Mouse (Mus musculus) spleen, adult 2 months (tissue): ENCODE results near the gene Rps26. TPM values are rescaled to one million over a fixed set of nuclear protein-coding genes. Genes with fewer than 3 reads are reported as not detected.

Experiments
- DNase-seq, 2 experiments: peaks; one replicate each; pipeline versions ENCODE4 v3.0.0 to v3.0.0-alpha.2; 2012 to 2021; ENCODE audit warnings: low spot score in 2 of 2, low read depth in 1 of 2
- H3K27ac ChIP-seq: fragments of 200-500 bp; 2 replicates; pipeline ENCODE4 v1.5.1; 2012; ENCODE audit warnings: low read length, inconsistent platforms; ENCODE audit not compliant: insufficient read depth
- H3K27me3 ChIP-seq: fragments of 200-500 bp; 2 replicates; pipeline ENCODE4 v1.6.1; 2012; ENCODE audit warnings: mild to moderate bottlenecking, moderate library complexity, low read length, inconsistent platforms; ENCODE audit not compliant: control insufficient read depth, insufficient read depth
- H3K36me3 ChIP-seq: fragments of 200-500 bp; 2 replicates; pipeline ENCODE4 v1.6.1; 2012; ENCODE audit warnings: mild to moderate bottlenecking, low read length, inconsistent platforms; ENCODE audit not compliant: control insufficient read depth, insufficient read depth
- H3K4me1 ChIP-seq: fragments of 200-500 bp; 2 replicates; pipeline ENCODE4 v1.6.1; 2011; ENCODE audit warnings: inconsistent platforms; ENCODE audit not compliant: control insufficient read depth, insufficient read depth, insufficient read length
- H3K4me3 ChIP-seq: fragments of 200-500 bp; 2 replicates; pipeline ENCODE4 v1.5.1; 2011; ENCODE audit warnings: mild to moderate bottlenecking, inconsistent platforms; ENCODE audit not compliant: insufficient read depth, insufficient read length; ENCODE audit errors: extremely low read depth
- CTCF ChIP-seq: fragments of 200-500 bp; IDR thresholded peaks from 2 replicates; pipeline ENCODE4 v1.5.1; 2011; ENCODE audit warnings: mild to moderate bottlenecking, inconsistent platforms; ENCODE audit not compliant: insufficient read depth, insufficient read length, insufficient replicate concordance; ENCODE audit errors: extremely low read depth
- POLR2A ChIP-seq: fragments of 200-500 bp; IDR thresholded peaks from 2 replicates; pipeline ENCODE4 v1.6.1; 2011; ENCODE audit warnings: low read depth, low read length, inconsistent platforms
- WGBS: fragments of 180-500 bp; shearing (Covaris S2); methylation state at CpG from one replicate; pipeline ENCODE4 v1.1.7; 2018; 5-methylcytosine and 5-hydroxymethylcytosine counted together
- polyA plus RNA-seq: library from polyadenylated mRNA; depleted of rRNA; stranded (reverse); fragments of >200 nt; gene quantifications from 2 replicates; pipeline ENCODE4 v1.2.3, GENCODE M21; 2012

Rps26 gene
- polyA plus RNA-seq, 1 experiment = 929 TPM

DNA sequence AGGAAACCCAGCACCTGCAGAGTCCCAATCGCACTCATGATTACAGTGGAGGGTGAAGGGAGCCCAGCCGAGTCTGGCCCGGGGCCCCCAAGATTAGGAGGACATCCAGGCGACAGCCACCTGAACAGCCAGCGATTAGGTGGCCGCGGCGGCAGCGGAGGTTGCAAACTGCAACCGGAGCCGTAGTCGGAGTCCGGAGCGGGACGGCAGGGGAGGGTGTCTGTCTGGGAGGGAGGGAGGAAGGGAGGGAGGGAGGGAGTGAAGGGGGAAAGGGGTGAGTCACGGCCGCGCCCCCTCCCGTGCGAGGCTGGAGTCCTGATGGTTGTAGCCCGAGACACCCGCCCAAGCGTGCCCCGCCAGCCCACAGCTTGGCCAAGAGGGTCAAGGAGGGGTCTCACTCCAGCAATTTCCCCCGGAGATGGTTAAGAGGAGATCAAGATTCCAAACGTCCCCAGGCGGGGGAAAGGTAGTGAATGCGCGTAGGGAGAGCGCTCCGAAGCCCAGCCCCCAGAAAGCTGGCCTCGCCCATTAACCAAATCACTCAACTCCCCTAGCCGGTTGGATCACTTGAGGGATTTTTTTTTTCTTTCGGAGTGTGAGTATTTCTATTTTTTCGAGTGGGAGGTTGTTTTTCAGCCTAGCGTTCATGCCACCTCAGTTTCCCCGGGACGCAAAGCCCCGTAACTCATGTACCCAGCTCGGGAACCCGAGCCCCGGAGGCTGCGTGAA is 36.9 kb downstream of the Rps26 start, which contains the start of gene Erbb3:
Erbb3 (minus strand) TSS at position 189 of the 729 bp plus-strand sequence.
- WGBS = under 1% methylated on average over 42 of the region's 43 CpGs
- Histone ChIP-seq H3K27me3 (peaks cover 11% of the 10 kb centered on the region), H3K4me1 (peaks cover 6% of the 10 kb centered on the region), H3K36me3 (no peaks in the 10 kb centered on the region), H3K4me3 (peak within 1 kb of the TSS; percentile 66), H3K27ac (no peak within 1 kb of the TSS)
- TF ChIP-seq CTCF (no peak), POLR2A (no peak)
- peak in 1 of 2 experiments; percentile 8 for DNase-seq

DNA sequence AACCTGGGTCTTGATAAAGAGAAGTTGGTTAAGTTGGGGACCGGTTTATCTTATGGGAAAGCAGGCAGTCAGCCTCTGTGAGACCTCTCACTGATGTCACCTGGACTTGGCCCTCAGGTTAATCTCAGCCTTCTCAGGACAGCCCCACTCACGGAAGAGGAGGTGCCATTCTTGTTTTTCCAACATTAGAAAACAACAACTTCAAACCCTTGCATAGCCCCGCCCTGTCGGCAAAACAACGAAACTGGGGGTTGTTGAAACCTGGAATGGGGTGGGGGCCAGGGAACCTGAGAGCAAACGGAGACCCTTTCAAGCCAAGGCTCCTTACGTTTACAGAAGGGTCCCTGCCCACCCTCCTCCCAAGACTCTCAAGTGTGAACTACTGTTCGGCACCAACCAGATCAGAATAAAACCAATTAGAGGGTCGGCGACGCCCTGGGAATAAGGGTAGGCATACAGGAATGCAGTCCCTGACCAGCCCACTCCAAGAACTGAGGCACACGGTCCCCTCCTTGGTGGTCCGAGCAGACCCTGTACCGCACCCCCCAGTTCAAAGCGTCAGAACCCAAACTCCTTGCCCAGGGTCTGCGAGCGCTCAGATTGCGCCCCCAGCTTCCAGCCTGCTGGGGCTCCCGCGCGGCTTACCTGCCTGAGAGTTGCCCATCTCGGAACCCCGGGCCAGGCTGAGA is 37.6 kb downstream of the Rps26 start:
- 15% methylated on average over 23 of the region's 23 CpGs for WGBS
- H3K27ac ChIP-seq = no peak overlapping the region
- peaks cover 11% of the 10 kb centered on the region for H3K27me3 ChIP-seq
- TF ChIP-seq CTCF (no peak), POLR2A (no peak)
- DNase-seq = no peak
- H3K36me3 ChIP-seq = no peaks in the 10 kb centered on the region
- peak overlapping the region; percentile 66 for H3K4me3 ChIP-seq
- peaks cover 6% of the 10 kb centered on the region for H3K4me1 ChIP-seq

- no peak for DNase-seq
- Histone ChIP-seq H3K27me3 (peaks cover 11% of the 10 kb centered on the region), H3K27ac (no peak overlapping the region), H3K36me3 (no peaks in the 10 kb centered on the region), H3K4me3 (no peak overlapping the region), H3K4me1 (peaks cover 6% of the 10 kb centered on the region)
- TF ChIP-seq POLR2A (no peak), CTCF (no peak)
- WGBS = 72% methylated on average over 1 of the region's 1 CpGs
Observed at GRCm38 (mm10) chr10:128588136-128588535, 38.4 kb downstream of the Rps26 start.

- WGBS = 47% methylated on average over 8 of the region's 8 CpGs
- Histone ChIP-seq H3K4me3 (no peak overlapping the region), H3K4me1 (peaks cover 6% of the 10 kb centered on the region), H3K27me3 (peaks cover 11% of the 10 kb centered on the region), H3K36me3 (no peaks in the 10 kb centered on the region), H3K27ac (no peak overlapping the region)
- no peak for DNase-seq
- no peak for TF ChIP-seq CTCF
- TF ChIP-seq POLR2A = no peak
Observed at GRCm38 (mm10) chr10:128587697-128588096, 38.9 kb downstream of the Rps26 start.

- H3K4me1 ChIP-seq = peaks cover 6% of the 10 kb centered on the region
- no peaks in the 10 kb centered on the region for H3K36me3 ChIP-seq
- no peak for DNase-seq
- no peak overlapping the region for H3K4me3 ChIP-seq
- peaks cover 11% of the 10 kb centered on the region for H3K27me3 ChIP-seq
- TF ChIP-seq POLR2A = no peak
- H3K27ac ChIP-seq = no peak overlapping the region
- 24% methylated on average over 4 of the region's 4 CpGs for WGBS
Observed at GRCm38 (mm10) chr10:128587120-128587519, 39.4 kb downstream of the Rps26 start.

GRCm38 (mm10) chr10:128586546-128586945 is 40.0 kb downstream of the Rps26 start:
- no peak overlapping the region for H3K27ac ChIP-seq
- no peak for TF ChIP-seq POLR2A
- TF ChIP-seq CTCF = no peak
- no peaks in the 10 kb centered on the region for H3K36me3 ChIP-seq
- peaks cover 11% of the 10 kb centered on the region for H3K27me3 ChIP-seq
- H3K4me1 ChIP-seq = peaks cover 6% of the 10 kb centered on the region
- no peak overlapping the region for H3K4me3 ChIP-seq
- 78% methylated on average over 1 of the region's 1 CpGs for WGBS
- no peak for DNase-seq

DNA sequence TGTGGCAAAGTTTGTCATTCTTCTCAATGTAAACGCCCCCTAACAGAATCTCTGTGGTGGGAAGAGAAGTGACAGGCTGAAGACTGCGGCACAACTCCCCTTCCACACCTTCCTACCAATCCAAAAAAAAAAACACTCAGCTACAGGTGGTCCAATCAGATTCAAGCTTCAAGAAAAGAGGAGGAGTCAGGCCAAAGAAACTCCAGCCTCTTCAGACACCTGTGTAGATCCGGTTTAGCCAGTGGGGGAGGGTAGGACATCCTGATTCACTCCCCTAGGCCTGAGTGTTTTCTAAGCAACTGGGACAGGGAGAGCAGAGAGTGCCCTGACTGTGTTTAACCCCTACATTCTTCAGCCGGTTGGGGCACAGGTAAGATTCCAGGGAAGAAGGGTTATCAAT is 42.2 kb downstream of the Rps26 start:
- DNase-seq = no peak
- Histone ChIP-seq H3K4me3 (no peak overlapping the region), H3K27ac (no peak overlapping the region), H3K27me3 (peaks cover 7% of the 10 kb centered on the region), H3K36me3 (no peaks in the 10 kb centered on the region), H3K4me1 (peaks cover 6% of the 10 kb centered on the region; the same call in 1 of the 2 replicates)
- 43% methylated on average over 4 of the region's 4 CpGs for WGBS
- TF ChIP-seq POLR2A (no peak), CTCF (no peak)
